Mouse (Mus musculus): ENCODE results near the gene Grik1. TPM values are rescaled to one million over a fixed set of nuclear protein-coding genes. Genes with fewer than 3 reads are reported as not detected.

Grik1 gene
- polyA plus RNA-seq, 1 experiment: 0.02 TPM

GRCm38 (mm10) chr16:87953176-87953575 lies 336.9 kb downstream of the Grik1 start:
- TF ChIP-seq POLR2A (IDR thresholded peaks at IDR 0.05; ENCODE audit: low read depth, low read length) (no peak), CTCF (IDR thresholded peaks at IDR 0.05; ENCODE audit: extremely low read depth, insufficient read depth, insufficient read length, insufficient replicate concordance) (no peak)
- H3K27me3 ChIP-seq (ENCODE audit: control insufficient read depth, insufficient read depth, low read length): no peaks in the 10 kb centered on the region
- 91% methylated on average over 4 of the region's 4 CpGs for WGBS
- DNase-seq (ENCODE audit: low read depth in 1 of 2, low spot score in 2 of 2): no peak
- no peaks in the 10 kb centered on the region for H3K36me3 ChIP-seq (ENCODE audit: control insufficient read depth, insufficient read depth, low read length)
- no peak overlapping the region for H3K27ac ChIP-seq (ENCODE audit: insufficient read depth, low read length)
- no peaks in the 10 kb centered on the region for H3K4me1 ChIP-seq (ENCODE audit: control insufficient read depth, insufficient read depth, insufficient read length)
- H3K4me3 ChIP-seq (ENCODE audit: extremely low read depth, insufficient read depth, insufficient read length): no peak overlapping the region

- WGBS: 91% methylated on average over 11 of the region's 11 CpGs
- H3K27me3 ChIP-seq (ENCODE audit: control insufficient read depth, insufficient read depth, low read length): no peaks in the 10 kb centered on the region
- H3K27ac ChIP-seq (ENCODE audit: insufficient read depth, low read length): no peak overlapping the region
- no peaks in the 10 kb centered on the region for H3K36me3 ChIP-seq (ENCODE audit: control insufficient read depth, insufficient read depth, low read length)
- no peak overlapping the region for H3K4me3 ChIP-seq (ENCODE audit: extremely low read depth, insufficient read depth, insufficient read length)
- no peak for DNase-seq (ENCODE audit: low read depth in 1 of 2, low spot score in 2 of 2)
- H3K4me1 ChIP-seq (ENCODE audit: control insufficient read depth, insufficient read depth, insufficient read length): no peaks in the 10 kb centered on the region
- TF ChIP-seq CTCF (IDR thresholded peaks at IDR 0.05; ENCODE audit: extremely low read depth, insufficient read depth, insufficient read length, insufficient replicate concordance) (no peak), POLR2A (IDR thresholded peaks at IDR 0.05; ENCODE audit: low read depth, low read length) (no peak)
Measured at GRCm38 (mm10) chr16:87949881-87950280, 340.2 kb downstream of the Grik1 start.

- DNase-seq (ENCODE audit: low read depth in 1 of 2, low spot score in 2 of 2): no peak
- Histone ChIP-seq H3K27me3 (ENCODE audit: control insufficient read depth, insufficient read depth, low read length) (no peaks in the 10 kb centered on the region), H3K27ac (ENCODE audit: insufficient read depth, low read length) (no peak overlapping the region), H3K4me1 (ENCODE audit: control insufficient read depth, insufficient read depth, insufficient read length) (no peaks in the 10 kb centered on the region), H3K4me3 (ENCODE audit: extremely low read depth, insufficient read depth, insufficient read length) (no peak overlapping the region), H3K36me3 (ENCODE audit: control insufficient read depth, insufficient read depth, low read length) (no peaks in the 10 kb centered on the region)
- TF ChIP-seq POLR2A (IDR thresholded peaks at IDR 0.05; ENCODE audit: low read depth, low read length) (no peak), CTCF (IDR thresholded peaks at IDR 0.05; ENCODE audit: extremely low read depth, insufficient read depth, insufficient read length, insufficient replicate concordance) (no peak)
- 76% methylated on average over 4 of the region's 4 CpGs for WGBS
Measured at GRCm38 (mm10) chr16:87948122-87948521, 341.9 kb downstream of the Grik1 start.

- TF ChIP-seq POLR2A (IDR thresholded peaks at IDR 0.05; ENCODE audit: low read depth, low read length): no peak
- TF ChIP-seq CTCF (IDR thresholded peaks at IDR 0.05; ENCODE audit: extremely low read depth, insufficient read depth, insufficient read length, insufficient replicate concordance): no peak
- no peak for DNase-seq (ENCODE audit: low read depth in 1 of 2, low spot score in 2 of 2)
- no peaks in the 10 kb centered on the region for H3K4me1 ChIP-seq (ENCODE audit: control insufficient read depth, insufficient read depth, insufficient read length)
- no peak overlapping the region for H3K4me3 ChIP-seq (ENCODE audit: extremely low read depth, insufficient read depth, insufficient read length)
- 85% methylated on average over 1 of the region's 1 CpGs for WGBS
- no peak overlapping the region for H3K27ac ChIP-seq (ENCODE audit: insufficient read depth, low read length)
- no peaks in the 10 kb centered on the region for H3K27me3 ChIP-seq (ENCODE audit: control insufficient read depth, insufficient read depth, low read length)
- no peaks in the 10 kb centered on the region for H3K36me3 ChIP-seq (ENCODE audit: control insufficient read depth, insufficient read depth, low read length)
Measured at GRCm38 (mm10) chr16:87944318-87944717, 345.7 kb downstream of the Grik1 start.

- no peak for TF ChIP-seq CTCF (IDR thresholded peaks at IDR 0.05; ENCODE audit: extremely low read depth, insufficient read depth, insufficient read length, insufficient replicate concordance)
- no peak for TF ChIP-seq POLR2A (IDR thresholded peaks at IDR 0.05; ENCODE audit: low read depth, low read length)
- Histone ChIP-seq H3K36me3 (ENCODE audit: control insufficient read depth, insufficient read depth, low read length) (no peaks in the 10 kb centered on the region), H3K27ac (ENCODE audit: insufficient read depth, low read length) (no peak overlapping the region), H3K27me3 (ENCODE audit: control insufficient read depth, insufficient read depth, low read length) (no peaks in the 10 kb centered on the region), H3K4me1 (ENCODE audit: control insufficient read depth, insufficient read depth, insufficient read length) (no peaks in the 10 kb centered on the region), H3K4me3 (ENCODE audit: extremely low read depth, insufficient read depth, insufficient read length) (no peak overlapping the region)
- WGBS: 88% methylated on average over 13 of the region's 13 CpGs
- DNase-seq (ENCODE audit: low read depth in 1 of 2, low spot score in 2 of 2): no peak
Measured at GRCm38 (mm10) chr16:87942103-87942865, 347.8 kb downstream of the Grik1 start.

GRCm38 (mm10) chr16:87934685-87935084 lies 355.4 kb downstream of the Grik1 start:
- WGBS: 76% methylated on average over 1 of the region's 1 CpGs
- DNase-seq (ENCODE audit: low read depth in 1 of 2, low spot score in 2 of 2): no peak

GRCm38 (mm10) chr16:87931358-87931757 lies 358.7 kb downstream of the Grik1 start:
- Histone ChIP-seq H3K27me3 (ENCODE audit: control insufficient read depth, insufficient read depth, low read length) (no peaks in the 10 kb centered on the region), H3K4me3 (ENCODE audit: extremely low read depth, insufficient read depth, insufficient read length) (no peak overlapping the region), H3K27ac (ENCODE audit: insufficient read depth, low read length) (no peak overlapping the region), H3K4me1 (ENCODE audit: control insufficient read depth, insufficient read depth, insufficient read length) (no peaks in the 10 kb centered on the region), H3K36me3 (ENCODE audit: control insufficient read depth, insufficient read depth, low read length) (no peaks in the 10 kb centered on the region)
- WGBS: 80% methylated on average over 2 of the region's 2 CpGs
- DNase-seq (ENCODE audit: low read depth in 1 of 2, low spot score in 2 of 2): no peak
- TF ChIP-seq POLR2A (IDR thresholded peaks at IDR 0.05; ENCODE audit: low read depth, low read length) (no peak), CTCF (IDR thresholded peaks at IDR 0.05; ENCODE audit: extremely low read depth, insufficient read depth, insufficient read length, insufficient replicate concordance) (no peak)

More at GRCm38 (mm10) chr16:87934685-87935084, 355.4 kb downstream of the Grik1 start:
- H3K27me3 ChIP-seq (ENCODE audit: control insufficient read depth, insufficient read depth, low read length): no peaks in the 10 kb centered on the region
- H3K4me3 ChIP-seq (ENCODE audit: extremely low read depth, insufficient read depth, insufficient read length): no peak overlapping the region
- TF ChIP-seq CTCF (IDR thresholded peaks at IDR 0.05; ENCODE audit: extremely low read depth, insufficient read depth, insufficient read length, insufficient replicate concordance) (no peak), POLR2A (IDR thresholded peaks at IDR 0.05; ENCODE audit: low read depth, low read length) (no peak)
- no peak overlapping the region for H3K27ac ChIP-seq (ENCODE audit: insufficient read depth, low read length)
- H3K36me3 ChIP-seq (ENCODE audit: control insufficient read depth, insufficient read depth, low read length): no peaks in the 10 kb centered on the region
- H3K4me1 ChIP-seq (ENCODE audit: control insufficient read depth, insufficient read depth, insufficient read length): no peaks in the 10 kb centered on the region
